Mouse (Mus musculus) brain, embryonic 14.5 days (tissue): ENCODE measurements at regions not wholly inside any gene's neighbourhood (a gene's known extent, or its start where the extent isn't known, plus 50 kb on each side); places are given as distances from the start of the nearest gene placed in this dataset.

Source experiments
- CTCF ChIP-seq: fragments of 200-500 bp; IDR thresholded peaks from 2 replicates; pipeline ENCODE4 v1.5.1; 2012; ENCODE audit warnings: inconsistent platforms, mild to moderate bottlenecking, moderate library complexity, borderline replicate concordance; ENCODE audit not compliant: insufficient read depth, insufficient read length; ENCODE audit errors: extremely low read depth
- POLR2A ChIP-seq: fragments of 200-500 bp; IDR thresholded peaks from 2 replicates; pipeline ENCODE4 v1.6.1; 2012; ENCODE audit warnings: mild to moderate bottlenecking, inconsistent platforms, borderline replicate concordance; ENCODE audit not compliant: poor library complexity, insufficient read depth, insufficient read length, severe bottlenecking; ENCODE audit errors: extremely low read depth

DNA sequence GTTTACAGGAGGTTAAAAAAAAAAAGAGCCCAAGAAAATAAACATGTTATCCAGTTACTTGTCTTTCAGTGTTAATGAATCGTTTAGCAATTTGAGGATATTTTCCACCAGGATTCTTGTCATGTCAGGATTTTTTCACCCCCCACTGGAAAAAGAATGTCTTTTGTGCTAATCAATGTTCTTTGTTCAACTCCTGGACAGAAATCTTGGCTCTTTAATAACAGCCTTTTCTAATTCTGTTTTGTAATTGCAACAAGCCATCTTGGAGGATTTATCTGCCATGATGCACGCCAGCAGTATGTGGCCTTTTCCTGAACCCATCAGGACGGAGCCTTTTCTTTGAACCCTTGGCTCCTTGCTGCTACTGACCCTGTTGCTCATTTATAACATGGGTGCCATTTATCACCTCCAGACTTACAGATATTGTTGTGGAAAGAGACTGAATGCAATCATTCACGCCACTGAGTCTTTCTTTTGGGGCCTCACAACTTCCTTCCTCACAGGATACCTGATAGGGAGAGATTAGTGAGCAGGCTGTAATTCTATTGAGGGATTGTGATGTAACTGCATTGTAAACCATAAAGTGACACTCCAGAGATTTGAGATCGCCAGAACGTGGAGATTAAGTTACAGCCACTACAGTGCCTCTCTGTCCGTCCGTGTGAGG is 159.7 kb downstream of the Usp25 start:
- TF ChIP-seq POLR2A (no peak), CTCF (no peak)
